Comparison of ENCODE assay signal across 13 mouse cellular contexts in the genomic region with DNA sequence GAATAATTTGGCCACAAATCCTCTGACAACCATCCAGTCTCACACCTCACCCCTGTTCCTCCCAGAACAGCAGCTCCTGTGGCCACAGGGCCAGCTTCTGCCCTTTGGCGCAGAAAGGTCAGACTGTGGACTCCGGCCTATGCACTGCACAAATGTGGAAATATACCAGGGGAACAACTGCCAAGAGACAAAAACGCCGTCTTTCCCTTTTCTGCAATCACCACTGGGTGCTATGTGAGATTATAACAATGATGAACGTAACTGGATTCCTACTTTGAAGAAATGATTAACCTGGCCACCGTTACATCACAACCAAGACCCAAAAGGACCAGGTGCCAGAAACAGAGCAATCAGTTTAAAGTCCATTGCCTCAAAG.
DNase-seq lines count a peak whose midpoint lies in the region; ATAC-seq and TF ChIP-seq lines count a peak whose summit lies in the region.
"Had no signal": no experiment of that assay in that cellular context is flagged by ENCODE, and none has a peak within 500 bp of the region (broad histone marks: within the 10 kb centered on the region; RNA-seq: fewer than 3 reads in every experiment).

No protein-coding gene starts in this region.

- no peaks in the 10 kb centered on the region for H3K9me3 ChIP-seq in liver, embryonic 11.5 days (ENCODE audit: control insufficient read depth, low read length)
- H3K9me3 ChIP-seq in hindbrain, embryonic 10.5 days = no peaks in the 10 kb centered on the region
- H3K9me3 ChIP-seq in neural tube, embryonic 13.5 days = no peaks in the 10 kb centered on the region
- H3K9me3 ChIP-seq: liver, embryonic 15.5 days had no signal

- no peak for ATAC-seq in liver, embryonic 11.5 days (replicated peaks; ENCODE audit: low FRiP score)
- ATAC-seq in neural tube, embryonic 13.5 days (ENCODE audit: low read depth) = no peak
- ATAC-seq: intestine, embryonic 16.5 days; Patski had no signal

- H3K9ac ChIP-seq in liver, adult 2 months (ENCODE audit: low read depth, low read length) = no peak overlapping the region
- no peak overlapping the region for H3K9ac ChIP-seq in liver, embryonic 11.5 days (ENCODE audit: low read depth, low read length)
- peak overlapping the region; percentile 70 for H3K9ac ChIP-seq in neural tube, embryonic 13.5 days
- H3K9ac ChIP-seq: liver, embryonic 15.5 days had no signal

- 30% methylated on average over 6 of the region's 6 CpGs for WGBS in liver, adult 2 months
- 85% methylated on average over 6 of the region's 6 CpGs for WGBS in liver, embryonic 11.5 days
- 80% methylated on average over 6 of the region's 6 CpGs for WGBS in hindbrain, embryonic 10.5 days
- 82% methylated on average over 6 of the region's 6 CpGs for WGBS in neural tube, embryonic 13.5 days

- H3K4me3 ChIP-seq in liver, adult 2 months (ENCODE audit: insufficient read depth, low read depth, low read length) = no peak overlapping the region
- no peak overlapping the region for H3K4me3 ChIP-seq in liver, embryonic 11.5 days (ENCODE audit: low read depth, low read length)
- peak overlapping the region; percentile 46; the same call in 1 of the 2 replicates for H3K4me3 ChIP-seq in hindbrain, embryonic 10.5 days
- no peak overlapping the region for H3K4me3 ChIP-seq in neural tube, embryonic 13.5 days
- H3K4me3 ChIP-seq: erythroblast, embryonic 14.5 days; liver, embryonic 15.5 days had no signal

- H3K4me1 ChIP-seq in liver, adult 2 months (ENCODE audit: control insufficient read depth, insufficient read depth, low read length) = 0 out of 2 replicates have a peak, but pooled peaks cover 3% of the 10 kb centered on the region
- H3K4me1 ChIP-seq in liver, embryonic 11.5 days (replicated peaks; ENCODE audit: control insufficient read depth, insufficient read depth, low read length) = peaks cover 40% of the 10 kb centered on the region
- H3K4me1 ChIP-seq in hindbrain, embryonic 10.5 days (replicated peaks) = peaks cover 55% of the 10 kb centered on the region
- peaks cover 51% of the 10 kb centered on the region for H3K4me1 ChIP-seq in neural tube, embryonic 13.5 days (replicated peaks)

- peak; percentile 96 for DNase-seq in liver, adult 2 months (ENCODE audit: extremely low read depth, low read depth, low spot score)
- DNase-seq in liver, embryonic 11.5 days (ENCODE audit: low spot score) = no peak
- no peak for DNase-seq in hindbrain, embryonic 10.5 days (ENCODE audit: low spot score)
- DNase-seq in kidney, postnatal 14 days = peak; percentile 32
- no peak for DNase-seq in frontal cortex, postnatal 25 days (ENCODE audit: low spot score in 2 of 2)
- no peak for DNase-seq in lung, postnatal 25 days (ENCODE audit: low spot score)
- DNase-seq in retina, embryonic 14.5 days (ENCODE audit: low spot score) = no peak
- DNase-seq: adrenal gland, postnatal 14 days had no signal

- peak overlapping the region; percentile 47 for H3K27ac ChIP-seq in liver, adult 2 months (replicated peaks; ENCODE audit: insufficient read depth, low read depth, low read length)
- H3K27ac ChIP-seq in liver, embryonic 11.5 days (ENCODE audit: low read depth, low read length) = no peak overlapping the region
- H3K27ac ChIP-seq in hindbrain, embryonic 10.5 days = peak overlapping the region; percentile 86
- peak overlapping the region; percentile 81; the same call in 1 of the 2 replicates for H3K27ac ChIP-seq in neural tube, embryonic 13.5 days (replicated peaks)
- H3K27ac ChIP-seq: liver, embryonic 15.5 days had no signal

- no peaks in the 10 kb centered on the region for H3K36me3 ChIP-seq in liver, adult 2 months (ENCODE audit: control insufficient read depth, insufficient read depth, low read length)
- no peaks in the 10 kb centered on the region for H3K36me3 ChIP-seq in liver, embryonic 11.5 days (ENCODE audit: control insufficient read depth, insufficient read depth, low read length)
- no peaks in the 10 kb centered on the region for H3K36me3 ChIP-seq in hindbrain, embryonic 10.5 days
- no peaks in the 10 kb centered on the region for H3K36me3 ChIP-seq in neural tube, embryonic 13.5 days
- H3K36me3 ChIP-seq: liver, embryonic 15.5 days had no signal

- no peak for TF ChIP-seq POLR2A in liver, adult 2 months (IDR thresholded peaks at IDR 0.05; ENCODE audit: extremely low read depth, insufficient read depth, low read length)

- H3K79me2 ChIP-seq in liver, adult 2 months (ENCODE audit: control insufficient read depth, insufficient read depth, low read length) = no peaks in the 10 kb centered on the region

- no peak overlapping the region for H3K4me2 ChIP-seq in liver, embryonic 11.5 days
- H3K4me2 ChIP-seq in neural tube, embryonic 13.5 days = peak overlapping the region; percentile 63
- H3K4me2 ChIP-seq: liver, embryonic 15.5 days had no signal

- no peak for TF ChIP-seq CTCF in liver, adult 2 months (IDR thresholded peaks at IDR 0.05; ENCODE audit: low read depth, low read length)

- H3K27me3 ChIP-seq in liver, adult 2 months (ENCODE audit: control insufficient read depth, insufficient read depth, low read length) = no peaks in the 10 kb centered on the region
- peaks cover 12% of the 10 kb centered on the region for H3K27me3 ChIP-seq in liver, embryonic 11.5 days (replicated peaks; ENCODE audit: control insufficient read depth, insufficient read depth, low read length)
- H3K27me3 ChIP-seq in hindbrain, embryonic 10.5 days (ENCODE audit: insufficient read depth, poor library complexity, severe bottlenecking) = 0 out of 2 replicates have a peak, but pooled peaks cover 6% of the 10 kb centered on the region
- H3K27me3 ChIP-seq in neural tube, embryonic 13.5 days = peaks cover 8% of the 10 kb centered on the region; the same call in 1 of the 2 replicates

Comparison
In these comparisons a context has a peak if more than half of its experiments do, and no peak if none do; other contexts are left out.
1. DNase-seq: peak in liver, adult 2 months (single experiment) and kidney, postnatal 14 days (single experiment); none in liver, embryonic 11.5 days (single experiment), hindbrain, embryonic 10.5 days (single experiment), frontal cortex, postnatal 25 days (0 of 2), lung, postnatal 25 days (single experiment) and retina, embryonic 14.5 days (single experiment).